Mouse (Mus musculus) CH12.LX (cell line): ENCODE data around the gene Plcd1. TPM values are rescaled to one million over a fixed set of nuclear protein-coding genes. Genes with fewer than 3 reads are reported as not detected.

Experiments
- DNase-seq: peaks from one replicate; pipeline ENCODE4 v3.0.0-alpha.2; 2013; ENCODE audit errors: extremely low read depth
- H3K27ac ChIP-seq: 2 replicates; pipeline ENCODE4 v1.5.1; 2012; ENCODE audit warnings: low read depth, mild to moderate bottlenecking, control low read depth, moderate library complexity; ENCODE audit not compliant: insufficient read depth
- H3K27me3 ChIP-seq: replicated peaks from 2 replicates; pipeline ENCODE3; 2012; ENCODE audit warnings: inconsistent platforms
- H3K36me3 ChIP-seq, 2 experiments: replicated peaks in 1 of 2; 2 replicates each; pipeline versions ENCODE3 to v1.6.1; 2012; ENCODE audit warnings: inconsistent platforms in 1 of 2, low read length in 1 of 2, mild to moderate bottlenecking in 1 of 2, mixed read lengths in 1 of 2, moderate library complexity in 1 of 2; ENCODE audit not compliant: control insufficient read depth in 1 of 2, insufficient read depth in 1 of 2
- H3K4me1 ChIP-seq, 2 experiments: 2 replicates each; pipeline ENCODE4 v1.6.1; 2012; ENCODE audit warnings: inconsistent platforms in 1 of 2, moderate library complexity in 1 of 2; ENCODE audit not compliant: insufficient read depth in 2 of 2, control insufficient read depth in 1 of 2
- H3K4me2 ChIP-seq: 2 replicates; pipeline ENCODE4 v1.6.1; 2012; ENCODE audit warnings: low read depth, mild to moderate bottlenecking, control low read depth; ENCODE audit not compliant: poor library complexity, insufficient read depth, severe bottlenecking
- H3K4me3 ChIP-seq, 3 experiments: fragments of 150-350 bp in 1 of 3; sonication (generic) in 1 of 3; replicated peaks in 1 of 3; 2 replicates each; pipeline versions ENCODE3 to v1.5.1; 2011 to 2012; ENCODE audit warnings: low read depth in 2 of 3, low read length in 2 of 3, mild to moderate bottlenecking in 2 of 3, moderate library complexity in 2 of 3, control low read depth in 1 of 3, improper control_type of control experiment in 1 of 3, inconsistent platforms in 1 of 3, mixed read lengths in 1 of 3; ENCODE audit not compliant: poor library complexity in 1 of 3
- H3K79me2 ChIP-seq: replicated peaks from 2 replicates; pipeline ENCODE4 v1.6.1; 2012; ENCODE audit warnings: mild to moderate bottlenecking, moderate library complexity; ENCODE audit not compliant: control insufficient read depth, poor library complexity, insufficient read depth, severe bottlenecking; ENCODE audit errors: extremely low read depth
- H3K9ac ChIP-seq: 2 replicates; pipeline ENCODE4 v1.6.1; 2012; ENCODE audit warnings: low read depth, mild to moderate bottlenecking, control low read depth, moderate library complexity; ENCODE audit not compliant: insufficient read depth
- H3K9me3 ChIP-seq: replicated peaks from 2 replicates; pipeline ENCODE3; 2012; ENCODE audit warnings: low read length, inconsistent platforms, mixed read lengths
- BHLHE40 ChIP-seq: IDR thresholded peaks from 2 replicates; pipeline ENCODE4 v1.6.1; 2011; ENCODE audit warnings: mild to moderate bottlenecking, low read depth, low read length, improper control_type of control experiment
- CHD1 ChIP-seq: IDR thresholded peaks from 2 replicates; pipeline ENCODE4 v1.6.1; 2012; ENCODE audit warnings: low read depth, low read length, improper control_type of control experiment, inconsistent platforms
- CHD2 ChIP-seq: IDR thresholded peaks from 2 replicates; pipeline ENCODE4 v1.6.1; 2011; ENCODE audit warnings: low read length, improper control_type of control experiment
- CTCF ChIP-seq, 2 experiments: IDR thresholded peaks in 1 of 2; conservative IDR thresholded peaks in 1 of 2; 2 replicates each; pipeline ENCODE4 v1.5.1; 2011 to 2012; ENCODE audit warnings: low read depth in 2 of 2, low read length in 2 of 2, improper control_type of control experiment in 1 of 2, inconsistent platforms in 1 of 2, mild to moderate bottlenecking in 1 of 2, moderate library complexity in 1 of 2
- E2F4 ChIP-seq: IDR thresholded peaks from 2 replicates; pipeline ENCODE4 v1.6.1; 2011; ENCODE audit warnings: low read depth, low read length, improper control_type of control experiment; ENCODE audit not compliant: insufficient replicate concordance
- ELF1 ChIP-seq: IDR thresholded peaks from 2 replicates; pipeline ENCODE4 v1.6.1; 2014; ENCODE audit warnings: low read depth, mild to moderate bottlenecking, inconsistent platforms, low read length, improper control_type of control experiment
- EP300 ChIP-seq: IDR thresholded peaks from 2 replicates; pipeline ENCODE4 v1.6.1; 2011; ENCODE audit warnings: low read length, improper control_type of control experiment
- ETS1 ChIP-seq: conservative IDR thresholded peaks from 2 replicates; pipeline ENCODE4 v1.6.1; 2012; ENCODE audit warnings: low read depth, mild to moderate bottlenecking, inconsistent platforms, low read length, improper control_type of control experiment, moderate library complexity
- GABPA ChIP-seq: IDR thresholded peaks from 2 replicates; pipeline ENCODE4 v1.6.1; 2012; ENCODE audit warnings: low read depth, low read length, improper control_type of control experiment, inconsistent platforms; ENCODE audit not compliant: insufficient replicate concordance
- HCFC1 ChIP-seq: IDR thresholded peaks from 2 replicates; pipeline ENCODE4 v1.6.1; 2012; ENCODE audit warnings: low read depth, mild to moderate bottlenecking, inconsistent platforms, low read length, improper control_type of control experiment
- IRF4 ChIP-seq: IDR thresholded peaks from 2 replicates; pipeline ENCODE4 v1.6.1; 2014; ENCODE audit warnings: low read depth, mild to moderate bottlenecking, inconsistent platforms, low read length, improper control_type of control experiment
- JUN ChIP-seq: IDR thresholded peaks from 2 replicates; pipeline ENCODE4 v1.6.1; 2011; ENCODE audit warnings: low read depth, mild to moderate bottlenecking, low read length, improper control_type of control experiment, moderate library complexity; ENCODE audit not compliant: insufficient read depth
- JUND ChIP-seq: conservative IDR thresholded peaks from 2 replicates; pipeline ENCODE4 v1.6.1; 2011; ENCODE audit warnings: low read depth, low read length, improper control_type of control experiment
- KAT2A ChIP-seq: IDR thresholded peaks from 2 replicates; pipeline ENCODE4 v1.6.1; 2012; ENCODE audit warnings: low read length, improper control_type of control experiment, inconsistent platforms; ENCODE audit not compliant: insufficient replicate concordance
- MAFK ChIP-seq: IDR thresholded peaks from 2 replicates; pipeline ENCODE4 v1.6.1; 2011; ENCODE audit warnings: low read length, improper control_type of control experiment; ENCODE audit not compliant: insufficient replicate concordance
- MAX ChIP-seq: IDR thresholded peaks from 2 replicates; pipeline ENCODE4 v1.6.1; 2011; ENCODE audit warnings: low read length, improper control_type of control experiment
- MAZ ChIP-seq: IDR thresholded peaks from 2 replicates; pipeline ENCODE4 v1.6.1; 2012; ENCODE audit warnings: low read depth, mild to moderate bottlenecking, inconsistent platforms, low read length, improper control_type of control experiment, moderate library complexity
- MEF2A ChIP-seq: IDR thresholded peaks from 2 replicates; pipeline ENCODE4 v1.6.1; 2014; ENCODE audit warnings: low read depth, mild to moderate bottlenecking, inconsistent platforms, low read length, improper control_type of control experiment, borderline replicate concordance
- MXI1 ChIP-seq: IDR thresholded peaks from 2 replicates; pipeline ENCODE4 v1.6.1; 2011; ENCODE audit warnings: mild to moderate bottlenecking, low read depth, low read length, improper control_type of control experiment
- MYC ChIP-seq: IDR thresholded peaks from 2 replicates; pipeline ENCODE4 v1.6.1; 2011; ENCODE audit warnings: low read depth, mild to moderate bottlenecking, improper control_type of control experiment, low read length
- NELFE ChIP-seq: IDR thresholded peaks from 2 replicates; pipeline ENCODE4 v1.6.1; 2011; ENCODE audit warnings: low read depth, low read length, improper control_type of control experiment
- NRF1 ChIP-seq: IDR thresholded peaks from 2 replicates; pipeline ENCODE4 v1.6.1; 2014; ENCODE audit warnings: low read depth, mild to moderate bottlenecking, inconsistent platforms, low read length, improper control_type of control experiment, moderate library complexity
- PAX5 ChIP-seq: IDR thresholded peaks from 2 replicates; pipeline ENCODE4 v1.6.1; 2012; ENCODE audit warnings: low read length, inconsistent platforms, mixed read lengths
- POLR2A ChIP-seq: IDR thresholded peaks from 2 replicates; pipeline ENCODE4 v1.6.1; 2011; ENCODE audit warnings: low read depth, mild to moderate bottlenecking, improper control_type of control experiment, low read length
- POLR2AphosphoS2 ChIP-seq: IDR thresholded peaks from 2 replicates; pipeline ENCODE4 v1.6.1; 2011; ENCODE audit warnings: low read depth, low read length, improper control_type of control experiment
- RAD21 ChIP-seq: IDR thresholded peaks from 2 replicates; pipeline ENCODE4 v1.6.1; 2011; ENCODE audit warnings: low read depth, mild to moderate bottlenecking, low read length, improper control_type of control experiment, moderate library complexity
- RCOR1 ChIP-seq: conservative IDR thresholded peaks from 2 replicates; pipeline ENCODE4 v1.6.1; 2012; ENCODE audit warnings: low read depth, mild to moderate bottlenecking, inconsistent platforms, low read length, improper control_type of control experiment
- SIN3A ChIP-seq: IDR thresholded peaks from 2 replicates; pipeline ENCODE4 v1.6.1; 2012; ENCODE audit warnings: low read length, improper control_type of control experiment, inconsistent platforms
- SMC3 ChIP-seq: IDR thresholded peaks from 2 replicates; pipeline ENCODE4 v1.6.1; 2011; ENCODE audit warnings: low read depth, low read length, improper control_type of control experiment
- TBP ChIP-seq: conservative IDR thresholded peaks from 2 replicates; pipeline ENCODE4 v1.6.1; 2011; ENCODE audit warnings: low read depth, low read length, improper control_type of control experiment
- TCF12 ChIP-seq: IDR thresholded peaks from 2 replicates; pipeline ENCODE4 v1.6.1; 2014; ENCODE audit warnings: low read depth, mild to moderate bottlenecking, inconsistent platforms, low read length, improper control_type of control experiment
- UBTF ChIP-seq: IDR thresholded peaks from 2 replicates; pipeline ENCODE4 v1.6.1; 2012; ENCODE audit warnings: low read depth, mild to moderate bottlenecking, inconsistent platforms, low read length, improper control_type of control experiment, moderate library complexity
- USF1 ChIP-seq: IDR thresholded peaks from 2 replicates; pipeline ENCODE4 v1.6.1; 2014; ENCODE audit warnings: low read depth, mild to moderate bottlenecking, inconsistent platforms, low read length, improper control_type of control experiment
- USF2 ChIP-seq: conservative IDR thresholded peaks from 2 replicates; pipeline ENCODE4 v1.6.1; 2011; ENCODE audit warnings: low read depth, low read length, improper control_type of control experiment
- ZC3H11A ChIP-seq: IDR thresholded peaks from 2 replicates; pipeline ENCODE4 v1.6.1; 2012; ENCODE audit warnings: low read depth, mild to moderate bottlenecking, inconsistent platforms, low read length, improper control_type of control experiment
- ZKSCAN1 ChIP-seq: IDR thresholded peaks from 2 replicates; pipeline ENCODE4 v1.6.1; 2012; ENCODE audit warnings: low read depth, inconsistent platforms, low read length, improper control_type of control experiment, borderline replicate concordance
- ZMIZ1 ChIP-seq: IDR thresholded peaks from 2 replicates; pipeline ENCODE4 v1.6.1; 2012; ENCODE audit warnings: low read depth, mild to moderate bottlenecking, inconsistent platforms, low read length, improper control_type of control experiment
- ZNF384 ChIP-seq: IDR thresholded peaks from 2 replicates; pipeline ENCODE4 v1.6.1; 2012; ENCODE audit warnings: low read depth, low read length, improper control_type of control experiment, inconsistent platforms
- dilution Hi-C: fragments of 300-500 bp; cut with MboI; formaldehyde crosslinking; loops from 2 replicates; pipeline ENCODE4 v1.14.3; 2020; ENCODE audit warnings: low sequenced_read_pairs; ENCODE audit not compliant: extremely low pct_unique_long_range_greater_than_20kb, extremely low pct_ligation_motif_present
- in situ Hi-C: fragments of 300-500 bp; cut with MboI; formaldehyde crosslinking; loops from 3 replicates; pipeline ENCODE4 v1.14.3; 2019; ENCODE audit warnings: low sequenced_read_pairs, low pct_ligation_motif_present, low pct_unique_long_range_greater_than_20kb, mixed read lengths
- polyA plus RNA-seq: library from polyadenylated mRNA; unstranded; fragments of >175 nt; gene quantifications from 2 replicates; pipeline ENCODE4 v1.2.1, GENCODE M21; 2012; ENCODE audit warnings: low read depth; ENCODE audit not compliant: insufficient read length
- total RNA-seq, 2 experiments: library from RNA; depleted of rRNA; stranded (reverse); fragments of 300-350 nt in 1 of 2; fragments of >200 nt in 1 of 2; gene quantifications; 2 replicates each; pipeline ENCODE4 v1.2.3; 2012 to 2014

Gene Plcd1
- total and polyA plus RNA-seq, 3 experiments = 0.38 to 0.43 TPM; not detected in 1

DNA sequence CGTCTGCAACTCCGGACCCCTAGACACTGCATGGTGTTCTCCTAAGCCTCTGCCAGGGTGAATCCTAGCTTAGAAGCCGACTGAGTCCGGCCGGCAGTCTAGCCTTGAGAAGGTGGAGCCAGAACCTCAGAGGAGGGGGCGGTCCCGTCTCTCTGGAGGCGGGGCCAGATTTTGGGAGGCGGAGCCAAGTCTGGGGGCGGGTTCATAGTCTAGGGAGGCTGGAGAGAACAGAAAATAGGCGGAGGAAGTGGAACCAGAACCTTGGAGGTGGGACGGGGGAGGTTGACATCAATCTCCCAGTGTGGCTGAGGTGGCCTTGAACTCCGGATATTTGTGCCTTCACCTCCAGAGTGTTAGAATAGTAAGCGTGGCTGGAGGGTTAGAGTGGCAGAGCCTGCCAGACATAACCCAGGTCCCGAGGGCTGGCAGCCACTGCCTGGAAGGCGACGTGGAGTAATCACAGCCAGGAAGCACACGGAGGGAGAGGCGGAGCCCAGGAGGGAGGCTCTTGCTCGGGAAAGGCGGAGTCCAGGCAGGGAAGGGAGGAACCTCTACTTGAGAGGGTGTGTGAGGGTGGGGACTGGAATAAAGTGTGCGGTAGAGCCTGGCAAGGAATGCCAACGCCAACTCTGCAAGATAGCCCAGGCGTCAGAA is 5.0 kb downstream of the Plcd1 start:
- H3K4me2 ChIP-seq = peak overlapping the region; percentile 47; the same call in 1 of the 2 replicates
- H3K27me3 ChIP-seq = peaks cover 86% of the 10 kb centered on the region
- peak; percentile 84 for DNase-seq
- H3K4me1 ChIP-seq = peaks cover 3 to 18% of the 10 kb centered on the region in 2 experiments; a peak in 3 of 4 replicates
- dilution Hi-C loops (no loop called here), in situ Hi-C loops (no loop called here)
- peak overlapping the region; percentile 37 to 45 (median 44) for H3K4me3 ChIP-seq
- no peaks in the 10 kb centered on the region for H3K9me3 ChIP-seq
- H3K79me2 ChIP-seq = no peaks in the 10 kb centered on the region
- no peak overlapping the region for H3K27ac ChIP-seq
- no peak for TF ChIP-seq MYC
- no peak for TF ChIP-seq PAX5
- TF ChIP-seq ZC3H11A = no peak
- TF ChIP-seq NELFE = no peak; the same call in 1 of the 2 replicates
- TF ChIP-seq ZKSCAN1 = no peak
- no peak for TF ChIP-seq JUN
- TF ChIP-seq CTCF (conservative IDR thresholded peaks at IDR 0.05 in 1 of 2, IDR thresholded peaks at IDR 0.05 in 1 of 2; ENCODE audit: low read depth in 2 of 2, low read length in 2 of 2) = no peak
- TF ChIP-seq MAFK = no peak
- no peak for TF ChIP-seq E2F4
- no peak for TF ChIP-seq POLR2AphosphoS2
- TF ChIP-seq RCOR1 = no peak
- TF ChIP-seq GABPA = no peak
- TF ChIP-seq RAD21 = no peak
- peak; percentile 34; the same call in 1 of the 2 replicates for TF ChIP-seq ELF1
- no peak for TF ChIP-seq MAX
- no peak for TF ChIP-seq CHD1
- no peak for TF ChIP-seq TCF12
- TF ChIP-seq EP300 = no peak
- no peak for TF ChIP-seq BHLHE40
- no peak for TF ChIP-seq JUND
- no peak for TF ChIP-seq HCFC1
- peak; percentile 70; the same call in 1 of the 2 replicates for TF ChIP-seq SIN3A
- TF ChIP-seq NRF1 = no peak
- TF ChIP-seq MXI1 = peak; percentile 56; the same call in 1 of the 2 replicates
- TF ChIP-seq ZNF384 = no peak
- no peak for TF ChIP-seq TBP
- TF ChIP-seq USF2 = no peak
- TF ChIP-seq IRF4 = peak; percentile 36; the same call in 1 of the 2 replicates
- TF ChIP-seq UBTF = no peak
- no peak for TF ChIP-seq KAT2A
- TF ChIP-seq MEF2A = no peak
- no peak for TF ChIP-seq CHD2
- TF ChIP-seq USF1 = no peak
- peak; percentile 59 for TF ChIP-seq POLR2A
- no peak for TF ChIP-seq SMC3
- 0 out of 2 replicates have a peak, but pooled peaks have one; percentile 54 for TF ChIP-seq ZMIZ1
- no peak for TF ChIP-seq ETS1
- no peak for TF ChIP-seq MAZ
- H3K36me3 ChIP-seq = no peaks in the 10 kb centered on the region
- H3K9ac ChIP-seq = no peak overlapping the region
